Mouse (Mus musculus): Measurements from ENCODE around the gene Odf2. TPM values are rescaled to one million over a fixed set of nuclear protein-coding genes. Genes with fewer than 3 reads are reported as not detected.

The Odf2 gene
- total RNA-seq, 2 experiments from 2014 or later = 92.7 to 96.9 TPM

Other genes starting within 250 kb of the Odf2 start
- gene Gm13420, start 137.5 kb upstream of the Odf2 start, total RNA-seq (2014; fragmentation: Nextera tagmentation) = not detected in 2 replicates
- not detected in 2 replicates for gene Gm13420, start 137.5 kb upstream of the Odf2 start, total RNA-seq (2017)
- not detected in 2 replicates for gene Gm13547, start 129.9 kb upstream of the Odf2 start, total RNA-seq (2014; fragmentation: Nextera tagmentation)
- not detected in 2 replicates for gene Gm13547, start 129.9 kb upstream of the Odf2 start, total RNA-seq (2017)
- 14.8 and 18.2 TPM in 2 replicates for gene Coq4, start 101.7 kb upstream of the Odf2 start, total RNA-seq (2014; fragmentation: Nextera tagmentation)
- gene Coq4, start 101.7 kb upstream of the Odf2 start, total RNA-seq (2017) = 7.2 and 7.4 TPM in 2 replicates
- gene Trub2, start 100.7 kb upstream of the Odf2 start, total RNA-seq (2014; fragmentation: Nextera tagmentation) = 31.4 and 39.4 TPM in 2 replicates
- 28.2 and 64.7 TPM in 2 replicates for gene Trub2, start 100.7 kb upstream of the Odf2 start, total RNA-seq (2017)
- gene Slc27a4, start 86.6 kb upstream of the Odf2 start, total RNA-seq (2014; fragmentation: Nextera tagmentation) = 5.1 and 6.8 TPM in 2 replicates
- 6.3 and 6.6 TPM in 2 replicates for gene Slc27a4, start 86.6 kb upstream of the Odf2 start, total RNA-seq (2017)
- gene Urm1, start 69.1 kb upstream of the Odf2 start, total RNA-seq (2014; fragmentation: Nextera tagmentation) = 17.0 and 24.9 TPM in 2 replicates
- gene Urm1, start 69.1 kb upstream of the Odf2 start, total RNA-seq (2017) = 17.8 and 21.1 TPM in 2 replicates
- 15.2 and 20.0 TPM in 2 replicates for gene Cercam, start 20.1 kb upstream of the Odf2 start, total RNA-seq (2014; fragmentation: Nextera tagmentation)
- 4.5 and 6.7 TPM in 2 replicates for gene Cercam, start 20.1 kb upstream of the Odf2 start, total RNA-seq (2017)
- 36.5 and 38.7 TPM in 2 replicates for gene Gle1, start 46.2 kb downstream of the Odf2 start, total RNA-seq (2014; fragmentation: Nextera tagmentation)
- 89.0 and 139 TPM in 2 replicates for gene Gle1, start 46.2 kb downstream of the Odf2 start, total RNA-seq (2017)
- gene Sptan1, start 76.3 kb downstream of the Odf2 start, total RNA-seq (2014; fragmentation: Nextera tagmentation) = 63.5 and 99.0 TPM in 2 replicates
- gene Sptan1, start 76.3 kb downstream of the Odf2 start, total RNA-seq (2017) = 118 and 129 TPM in 2 replicates
- 21.9 and 23.1 TPM in 2 replicates for gene Wdr34, start 159.7 kb downstream of the Odf2 start, total RNA-seq (2014; fragmentation: Nextera tagmentation)
- gene Wdr34, start 159.7 kb downstream of the Odf2 start, total RNA-seq (2017) = 11.5 and 14.1 TPM in 2 replicates
- 415 and 437 TPM in 2 replicates for gene Set, start 168.2 kb downstream of the Odf2 start, total RNA-seq (2014; fragmentation: Nextera tagmentation)
- gene Set, start 168.2 kb downstream of the Odf2 start, total RNA-seq (2017) = 2,035 and 2,054 TPM in 2 replicates
- gene Pkn3, start 188.5 kb downstream of the Odf2 start, total RNA-seq (2014; fragmentation: Nextera tagmentation) = 10.1 and 13.1 TPM in 2 replicates
- 4.6 and 14.9 TPM in 2 replicates for gene Pkn3, start 188.5 kb downstream of the Odf2 start, total RNA-seq (2017)
- gene Zdhhc12, start 204.4 kb downstream of the Odf2 start, total RNA-seq (2014; fragmentation: Nextera tagmentation) = 21.5 and 24.1 TPM in 2 replicates
- 11.0 and 20.7 TPM in 2 replicates for gene Zdhhc12, start 204.4 kb downstream of the Odf2 start, total RNA-seq (2017)
- 18.3 and 22.7 TPM in 2 replicates for gene Zer1, start 235.4 kb downstream of the Odf2 start, total RNA-seq (2014; fragmentation: Nextera tagmentation)
- 8.5 and 10.6 TPM in 2 replicates for gene Zer1, start 235.4 kb downstream of the Odf2 start, total RNA-seq (2017)
- gene Tbc1d13, start 244.5 kb downstream of the Odf2 start, total RNA-seq (2014; fragmentation: Nextera tagmentation) = 65.9 and 83.5 TPM in 2 replicates
- 42.2 and 49.2 TPM in 2 replicates for gene Tbc1d13, start 244.5 kb downstream of the Odf2 start, total RNA-seq (2017)